Mouse (Mus musculus): ENCODE measurements around the gene Kcnj12.

- TF ChIP-seq CTCF (IDR thresholded peaks at IDR 0.05; ENCODE audit: extremely low read depth, insufficient read depth, low read length), result no peak
- no peak for TF ChIP-seq POLR2A (IDR thresholded peaks at IDR 0.05; ENCODE audit: extremely low read depth, insufficient read depth, low read length)
These were observed 37.5 kb downstream of the Kcnj12 start for GRCm38 (mm10) chr11:61059691-61060457.

Measured in cortical plate, adult 2 months (tissue).